Mouse (Mus musculus): ENCODE results near the gene Elk4. TPM values are rescaled to one million over a fixed set of nuclear protein-coding genes. Genes with fewer than 3 reads are reported as not detected.
A peak's percentile ranks its signal among the peaks of the same experiment; 100 is the strongest.

Gene Elk4
- 12.0 and 13.3 TPM in 2 replicates for polyA plus RNA-seq (2016; fragmentation: Nextera tagmentation; extraction: Ambion mirVana)

GRCm38 (mm10) chr1:132007282-132007815 is at the start of gene Elk4:
TSS of gene Elk4 (plus strand) at chr1:132007607.
- no peaks in the 10 kb centered on the region for H3K9me3 ChIP-seq
- DNase-seq (ENCODE audit: low spot score), result peak; percentile 95
- H3K36me3 ChIP-seq (replicated peaks), result no peaks in the 10 kb centered on the region
- H3K4me3 ChIP-seq, result peak within 1 kb of the TSS; percentile 78
- H3K4me1 ChIP-seq, result peaks cover 35% of the 10 kb centered on the region
- WGBS, result under 1% methylated on average over 61 of the region's 61 CpGs
- no peaks in the 10 kb centered on the region for H3K27me3 ChIP-seq (replicated peaks; ENCODE audit: low read depth, poor library complexity, severe bottlenecking)
- peak within 1 kb of the TSS; percentile 98 for H3K27ac ChIP-seq (replicated peaks)

GRCm38 (mm10) chr1:131961004-131961403 is 46.4 kb upstream of the Elk4 start:
- 60% methylated on average over 2 of the region's 2 CpGs for WGBS

GRCm38 (mm10) chr1:131962606-131963084 is 44.8 kb upstream of the Elk4 start, which contains the start of gene Slc45a3:
TSS of gene Slc45a3 (plus strand) at chr1:131962967.
- Histone ChIP-seq H3K27ac (replicated peaks) (peak within 1 kb of the TSS; percentile 83), H3K4me1 (peaks cover 54% of the 10 kb centered on the region)
- WGBS, result under 1% methylated on average over 35 of the region's 35 CpGs

More at GRCm38 (mm10) chr1:131961004-131961403, 46.4 kb upstream of the Elk4 start:
- Histone ChIP-seq H3K36me3 (replicated peaks) (no peaks in the 10 kb centered on the region), H3K4me3 (no peak overlapping the region), H3K27me3 (replicated peaks; ENCODE audit: low read depth, poor library complexity, severe bottlenecking) (peaks cover 83% of the 10 kb centered on the region), H3K27ac (replicated peaks) (no peak overlapping the region), H3K4me1 (peaks cover 44% of the 10 kb centered on the region), H3K9me3 (no peaks in the 10 kb centered on the region)
- DNase-seq (ENCODE audit: low spot score), result no peak

GRCm38 (mm10) chr1:131963085-131963951 is 44.1 kb upstream of the Elk4 start:
- WGBS, result under 1% methylated on average over 76 of the region's 76 CpGs
- H3K4me3 ChIP-seq, result peak overlapping the region; percentile 90
- H3K27me3 ChIP-seq (replicated peaks; ENCODE audit: low read depth, poor library complexity, severe bottlenecking), result peaks cover 89% of the 10 kb centered on the region
- H3K4me1 ChIP-seq, result peaks cover 56% of the 10 kb centered on the region
- peak; percentile 46 for DNase-seq (ENCODE audit: low spot score)
- peak overlapping the region; percentile 83 for H3K27ac ChIP-seq (replicated peaks)
- no peaks in the 10 kb centered on the region for H3K36me3 ChIP-seq (replicated peaks)
- H3K9me3 ChIP-seq, result no peaks in the 10 kb centered on the region

More at GRCm38 (mm10) chr1:131962606-131963084, 44.8 kb upstream of the Elk4 start, which contains the start of gene Slc45a3:
- Histone ChIP-seq H3K4me3 (peak within 1 kb of the TSS; percentile 90), H3K27me3 (replicated peaks; ENCODE audit: low read depth, poor library complexity, severe bottlenecking) (peaks cover 86% of the 10 kb centered on the region), H3K36me3 (replicated peaks) (no peaks in the 10 kb centered on the region), H3K9me3 (no peaks in the 10 kb centered on the region)
- peak; percentile 79 for DNase-seq (ENCODE audit: low spot score)

- no peak for DNase-seq (ENCODE audit: low spot score)
- 24% methylated on average over 5 of the region's 5 CpGs for WGBS
- peak overlapping the region; percentile 90 for H3K4me3 ChIP-seq
- no peaks in the 10 kb centered on the region for H3K9me3 ChIP-seq
- peaks cover 96% of the 10 kb centered on the region for H3K27me3 ChIP-seq (replicated peaks; ENCODE audit: low read depth, poor library complexity, severe bottlenecking)
- H3K27ac ChIP-seq (replicated peaks), result no peak overlapping the region
- H3K4me1 ChIP-seq, result peaks cover 63% of the 10 kb centered on the region
- no peaks in the 10 kb centered on the region for H3K36me3 ChIP-seq (replicated peaks)
Measured at GRCm38 (mm10) chr1:131964100-131964499, 43.3 kb upstream of the Elk4 start.

- no peak overlapping the region for H3K27ac ChIP-seq (replicated peaks)
- H3K4me3 ChIP-seq, result peak overlapping the region; percentile 90
- DNase-seq (ENCODE audit: low spot score), result no peak
- H3K9me3 ChIP-seq, result no peaks in the 10 kb centered on the region
- H3K27me3 ChIP-seq (replicated peaks; ENCODE audit: low read depth, poor library complexity, severe bottlenecking), result peaks cover 96% of the 10 kb centered on the region
- no peaks in the 10 kb centered on the region for H3K36me3 ChIP-seq (replicated peaks)
- 72% methylated on average over 7 of the region's 7 CpGs for WGBS
- peaks cover 68% of the 10 kb centered on the region for H3K4me1 ChIP-seq
Measured at GRCm38 (mm10) chr1:131964580-131964979, 42.8 kb upstream of the Elk4 start.

GRCm38 (mm10) chr1:131965818-131966217 is 41.6 kb upstream of the Elk4 start:
- no peak overlapping the region for H3K4me3 ChIP-seq
- peaks cover 91% of the 10 kb centered on the region for H3K27me3 ChIP-seq (replicated peaks; ENCODE audit: low read depth, poor library complexity, severe bottlenecking)
- peaks cover 80% of the 10 kb centered on the region for H3K4me1 ChIP-seq
- DNase-seq (ENCODE audit: low spot score), result no peak
- no peaks in the 10 kb centered on the region for H3K36me3 ChIP-seq (replicated peaks)
- no peaks in the 10 kb centered on the region for H3K9me3 ChIP-seq
- 47% methylated on average over 5 of the region's 5 CpGs for WGBS
- H3K27ac ChIP-seq (replicated peaks), result no peak overlapping the region

- Histone ChIP-seq H3K36me3 (replicated peaks) (no peaks in the 10 kb centered on the region), H3K27ac (replicated peaks) (no peak overlapping the region), H3K27me3 (replicated peaks; ENCODE audit: low read depth, poor library complexity, severe bottlenecking) (peaks cover 83% of the 10 kb centered on the region), H3K4me1 (peaks cover 92% of the 10 kb centered on the region), H3K4me3 (no peak overlapping the region), H3K9me3 (no peaks in the 10 kb centered on the region)
- DNase-seq (ENCODE audit: low spot score), result no peak
- WGBS, result 82% methylated on average over 7 of the region's 7 CpGs
Measured at GRCm38 (mm10) chr1:131967336-131967735, 40.1 kb upstream of the Elk4 start.

- Histone ChIP-seq H3K27ac (replicated peaks) (no peak overlapping the region), H3K9me3 (no peaks in the 10 kb centered on the region), H3K4me1 (peaks cover 92% of the 10 kb centered on the region), H3K27me3 (replicated peaks; ENCODE audit: low read depth, poor library complexity, severe bottlenecking) (peaks cover 83% of the 10 kb centered on the region), H3K36me3 (replicated peaks) (no peaks in the 10 kb centered on the region), H3K4me3 (no peak overlapping the region)
- 29% methylated on average over 3 of the region's 3 CpGs for WGBS
- DNase-seq (ENCODE audit: low spot score), result no peak
Measured at GRCm38 (mm10) chr1:131968556-131968955, 38.9 kb upstream of the Elk4 start.

GRCm38 (mm10) chr1:131968983-131969382 is 38.4 kb upstream of the Elk4 start:
- H3K36me3 ChIP-seq (replicated peaks), result no peaks in the 10 kb centered on the region
- peaks cover 83% of the 10 kb centered on the region for H3K27me3 ChIP-seq (replicated peaks; ENCODE audit: low read depth, poor library complexity, severe bottlenecking)
- no peak for DNase-seq (ENCODE audit: low spot score)
- H3K4me3 ChIP-seq, result no peak overlapping the region
- H3K27ac ChIP-seq (replicated peaks), result peak overlapping the region; percentile 45; the same call in 1 of the 2 replicates
- peaks cover 92% of the 10 kb centered on the region for H3K4me1 ChIP-seq
- H3K9me3 ChIP-seq, result no peaks in the 10 kb centered on the region
- 63% methylated on average over 6 of the region's 6 CpGs for WGBS

- Histone ChIP-seq H3K4me3 (no peak overlapping the region), H3K9me3 (no peaks in the 10 kb centered on the region), H3K27me3 (replicated peaks; ENCODE audit: low read depth, poor library complexity, severe bottlenecking) (peaks cover 81% of the 10 kb centered on the region), H3K4me1 (peaks cover 88% of the 10 kb centered on the region), H3K27ac (replicated peaks) (peak overlapping the region; percentile 86; the same call in 1 of the 2 replicates), H3K36me3 (replicated peaks) (no peaks in the 10 kb centered on the region)
- DNase-seq (ENCODE audit: low spot score), result no peak
- 35% methylated on average over 4 of the region's 4 CpGs for WGBS
Measured at GRCm38 (mm10) chr1:131969825-131970224, 37.6 kb upstream of the Elk4 start.

- WGBS, result 37% methylated on average over 5 of the region's 5 CpGs
- H3K9me3 ChIP-seq, result no peaks in the 10 kb centered on the region
- peaks cover 91% of the 10 kb centered on the region for H3K4me1 ChIP-seq
- DNase-seq (ENCODE audit: low spot score), result no peak
- peaks cover 76% of the 10 kb centered on the region for H3K27me3 ChIP-seq (replicated peaks; ENCODE audit: low read depth, poor library complexity, severe bottlenecking)
- H3K36me3 ChIP-seq (replicated peaks), result no peaks in the 10 kb centered on the region
- peak overlapping the region; percentile 86 for H3K27ac ChIP-seq (replicated peaks)
- H3K4me3 ChIP-seq, result 0 out of 2 replicates have a peak overlapping the region, but pooled peaks have one; percentile 41
Measured at GRCm38 (mm10) chr1:131970322-131970660, 37.1 kb upstream of the Elk4 start.

All from embryonic facial prominence, embryonic 10.5 days (tissue).